Mouse (Mus musculus): ENCODE results near the gene Lingo2. TPM values are rescaled to one million over a fixed set of nuclear protein-coding genes. Genes with fewer than 3 reads are reported as not detected.

The Lingo2 gene
- polyA plus RNA-seq (2012; rRNA removed): 8.0 and 8.4 TPM in 2 replicates

GRCm38 (mm10) chr4:36951150-36951954 lies at the start of gene Lingo2:
TSS of gene Lingo2 (minus strand) at chr4:36951747.

Data from central nervous system, embryonic 14 days (tissue).